Mouse (Mus musculus) heart, postnatal 4 days (tissue): ENCODE data around the gene Fcgrt. TPM values are rescaled to one million over a fixed set of nuclear protein-coding genes. Genes with fewer than 3 reads are reported as not detected.
"Not testable (repeated sequence)": the region's sequence is repeated elsewhere in the genome, so short reads cannot be mapped to it uniquely, and the experiment has no call there.

Experiments
- DNase-seq: peaks from one replicate; pipeline ENCODE4 v3.0.0; 2021
- total RNA-seq, 2 experiments: library from RNA; stranded (reverse); gene quantifications; 2 replicates each; pipeline ENCODE4 v1.2.3; 2021

Gene Fcgrt
- total RNA-seq, 2 experiments from 2014 or later: 35.3 to 41.1 TPM

- not testable (repeated sequence) for DNase-seq
Observed at GRCm38 (mm10) chr7:45110089-45110488, 6.4 kb upstream of the Fcgrt start.

- no peak for DNase-seq
Observed at GRCm38 (mm10) chr7:45107052-45107645, 3.5 kb upstream of the Fcgrt start.

- no peak for DNase-seq
Observed at GRCm38 (mm10) chr7:45106441-45106840, 2.8 kb upstream of the Fcgrt start.

GRCm38 (mm10) chr7:45105491-45105890, 1.8 kb upstream of the Fcgrt start:
- DNase-seq: no peak

GRCm38 (mm10) chr7:45104941-45105340, 1.3 kb upstream of the Fcgrt start:
- no peak for DNase-seq

- DNase-seq: no peak
Observed at GRCm38 (mm10) chr7:45102940-45103585, 588 bp downstream of the Fcgrt start.

- no peak for DNase-seq
Observed at GRCm38 (mm10) chr7:45102441-45102840, 1.2 kb downstream of the Fcgrt start.

GRCm38 (mm10) chr7:45100046-45100445, 3.6 kb downstream of the Fcgrt start:
- no peak for DNase-seq

- DNase-seq: no peak
Observed at GRCm38 (mm10) chr7:45098541-45099240, 5.0 kb downstream of the Fcgrt start.

- no peak for DNase-seq
Observed at GRCm38 (mm10) chr7:45097479-45097878, 6.2 kb downstream of the Fcgrt start.

GRCm38 (mm10) chr7:45095965-45096364, 7.7 kb downstream of the Fcgrt start:
- not testable (repeated sequence) for DNase-seq

- DNase-seq: no peak
Observed at GRCm38 (mm10) chr7:45095367-45095766, 8.3 kb downstream of the Fcgrt start.

- no peak for DNase-seq
Observed at GRCm38 (mm10) chr7:45094121-45094520, 9.5 kb downstream of the Fcgrt start.

GRCm38 (mm10) chr7:45093516-45093905, 10.1 kb downstream of the Fcgrt start:
- no peak for DNase-seq

GRCm38 (mm10) chr7:45092828-45093515, 10.7 kb downstream of the Fcgrt start:
- no peak for DNase-seq

GRCm38 (mm10) chr7:45092048-45092447, 11.6 kb downstream of the Fcgrt start, which contains the start of gene Rcn3:
TSS of gene Rcn3 (minus strand) at chr7:45092221.
- DNase-seq: peak; percentile 93

GRCm38 (mm10) chr7:45091001-45091990, 12.4 kb downstream of the Fcgrt start:
- DNase-seq: peak; percentile 66

- DNase-seq: no peak
Observed at GRCm38 (mm10) chr7:45090251-45090977, 13.2 kb downstream of the Fcgrt start.

GRCm38 (mm10) chr7:45088597-45088996, 15.1 kb downstream of the Fcgrt start:
- no peak for DNase-seq

GRCm38 (mm10) chr7:45086084-45086483, 17.6 kb downstream of the Fcgrt start:
- DNase-seq: no peak

- no peak for DNase-seq
Observed at GRCm38 (mm10) chr7:45083300-45083890, 20.3 kb downstream of the Fcgrt start.
